In the genomic region with DNA sequence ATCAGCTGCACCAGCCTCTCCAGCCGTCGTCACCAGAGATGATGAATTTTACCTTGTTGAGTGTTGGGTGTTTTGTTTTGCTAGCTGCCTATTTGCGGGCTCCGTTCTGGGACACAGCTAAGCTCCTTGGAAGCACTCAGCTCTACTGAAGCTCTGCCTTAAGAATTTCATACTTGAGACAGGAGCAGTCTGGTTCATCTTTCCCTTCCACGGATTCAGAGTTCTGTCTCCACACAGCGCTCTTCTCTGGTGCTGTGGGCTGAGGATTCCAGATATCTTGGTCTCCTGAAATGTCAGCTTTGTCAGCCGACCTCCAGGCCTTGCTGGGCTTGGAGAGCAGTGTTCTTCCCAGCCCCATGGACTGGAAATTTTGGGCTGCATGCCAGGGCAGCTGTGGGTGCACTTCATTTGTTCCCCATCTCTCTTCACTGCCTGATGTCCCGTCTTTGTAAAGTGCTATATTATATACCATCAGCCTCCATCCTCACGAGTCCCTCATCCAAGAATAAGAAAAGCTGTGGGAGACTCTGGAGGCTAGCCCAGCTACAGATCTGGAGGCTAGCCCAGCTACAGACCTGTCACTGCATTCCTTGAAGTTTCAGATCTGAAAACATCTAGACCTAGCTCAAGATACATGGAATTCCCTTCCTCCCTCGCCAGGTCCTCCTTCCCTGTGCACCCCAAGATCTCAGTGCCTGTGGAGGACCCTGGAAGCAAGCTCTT, we compare ENCODE assay signal across 20 mouse cellular contexts.
DNase-seq lines count a peak whose midpoint lies in the region; TF ChIP-seq lines count a peak whose summit lies in the region.
"Had no signal": no experiment of that assay in that cellular context is flagged by ENCODE, and none has a peak within 500 bp of the region (broad histone marks: within the 10 kb centered on the region; RNA-seq: fewer than 3 reads in every experiment).

No protein-coding gene starts in this region.

- peak overlapping the region; percentile 61; the same call in 1 of the 2 replicates for H3K27ac ChIP-seq in cortical plate, adult 2 months (ENCODE audit: insufficient read depth, low read length)
- H3K27ac ChIP-seq: embryonic facial prominence, embryonic 15.5 days; forebrain, embryonic 10.5 days; heart, embryonic 13.5 days; hindbrain, embryonic 15.5 days had no signal

- TF ChIP-seq CTCF in cortical plate, adult 2 months (IDR thresholded peaks at IDR 0.05; ENCODE audit: extremely low read depth, insufficient read depth, low read length): no peak

- intact Hi-C loops in left cerebral cortex, postnatal 4 days (cut with DNase I): no loop called here

- peak; percentile 44 to 57 for DNase-seq in left cerebral cortex, adult 18-20 months (ENCODE audit: low spot score in 2 of 2)
- DNase-seq in left cerebral cortex, postnatal 4 days: no peak
- peak; percentile 75 for DNase-seq in brain, adult 2 months (ENCODE audit: low read depth, low spot score)
- peak; percentile 34 for DNase-seq in right cerebral cortex, postnatal 14 days
- DNase-seq in cerebellum, adult 8-10 months: no peak
- no peak for DNase-seq in cerebellum, postnatal 4 days (ENCODE audit: low spot score in 2 of 2)
- DNase-seq: adrenal gland, postnatal 10 days; cerebellum, adult 11-12 months; cerebellum, adult 9-11 months; cerebellum, postnatal 36 days; embryo, embryonic 11 days; gastrocnemius, postnatal 36 days; heart, adult 11 months; heart, postnatal 36 days had no signal

- H3K4me1 ChIP-seq in cortical plate, adult 2 months (ENCODE audit: control insufficient read depth, insufficient read depth, low read length): 0 out of 2 replicates have a peak, but pooled peaks cover 3% of the 10 kb centered on the region
- H3K4me1 ChIP-seq: heart, embryonic 13.5 days had no signal

- no peak for TF ChIP-seq POLR2A in cortical plate, adult 2 months (IDR thresholded peaks at IDR 0.05; ENCODE audit: extremely low read depth, insufficient read depth, low read length)

- no peak overlapping the region for H3K4me3 ChIP-seq in cortical plate, adult 2 months (ENCODE audit: insufficient read depth, low read length)
- H3K4me3 ChIP-seq: embryonic facial prominence, embryonic 15.5 days; erythroblast, embryonic 14.5 days; forebrain, embryonic 10.5 days; heart, embryonic 13.5 days; hindbrain, embryonic 15.5 days had no signal

Comparison
In these comparisons a context has a peak if more than half of its experiments do, and no peak if none do; other contexts are left out.
1. DNase-seq: peak in left cerebral cortex, adult 18-20 months (2 of 2), brain, adult 2 months (single experiment) and right cerebral cortex, postnatal 14 days (single experiment); none in left cerebral cortex, postnatal 4 days (single experiment), cerebellum, adult 8-10 months (single experiment) and cerebellum, postnatal 4 days (0 of 2).